Mouse (Mus musculus) liver, embryonic 14.5 days (tissue): ENCODE measurements around the gene Dapk1. TPM values are rescaled to one million over a fixed set of nuclear protein-coding genes. Genes with fewer than 3 reads are reported as not detected.

Experiments
- ATAC-seq: fragments of 200-750 bp; cut with Nextera tagmentation; 2 replicates; pipeline ENCODE4 v1.8.0; 2017; ENCODE audit warnings: moderate number of reproducible peaks, mild to moderate bottlenecking, moderate library complexity; ENCODE audit not compliant: insufficient read depth
- DNase-seq, 3 experiments: peaks; one replicate each; pipeline ENCODE4 v3.0.0-alpha.2; 2012 to 2013; ENCODE audit warnings: low read depth in 3 of 3, low spot score in 3 of 3
- H3K27ac ChIP-seq: fragments of 300-500 bp; sonication (generic); 2 replicates; pipeline ENCODE4 v1.5.1; 2014; ENCODE audit warnings: moderate library complexity, mild to moderate bottlenecking, control low read depth, inconsistent platforms
- H3K27me3 ChIP-seq: fragments of 300-500 bp; sonication (generic); 2 replicates; pipeline ENCODE4 v1.6.1; 2014; ENCODE audit warnings: mild to moderate bottlenecking, low read length, moderate library complexity; ENCODE audit not compliant: control insufficient read depth, insufficient read depth
- H3K36me3 ChIP-seq: fragments of 300-500 bp; sonication (generic); replicated peaks from 2 replicates; pipeline ENCODE4 v1.6.1; 2014; ENCODE audit warnings: low read depth; ENCODE audit not compliant: control insufficient read depth, insufficient read depth
- H3K4me1 ChIP-seq, 2 experiments: fragments of 200-500 bp in 1 of 2; fragments of 300-500 bp in 1 of 2; sonication (generic) in 1 of 2; replicated peaks; 2 replicates each; pipeline ENCODE4 v1.6.1; 2012 to 2014; ENCODE audit warnings: antibody characterized with exemption in 1 of 2, inconsistent platforms in 1 of 2, low read length in 1 of 2; ENCODE audit not compliant: control insufficient read depth in 2 of 2, insufficient read depth in 2 of 2
- H3K4me2 ChIP-seq: fragments of 300-500 bp; sonication (generic); 2 replicates; pipeline ENCODE4 v1.6.1; 2014; ENCODE audit warnings: low read depth, mild to moderate bottlenecking, control low read depth, moderate library complexity
- H3K4me3 ChIP-seq, 2 experiments: fragments of 200-500 bp in 1 of 2; fragments of 300-500 bp in 1 of 2; sonication (generic) in 1 of 2; 2 replicates each; pipeline ENCODE4 v1.5.1; 2012 to 2014; ENCODE audit warnings: low read depth in 2 of 2, low read length in 2 of 2, mild to moderate bottlenecking in 2 of 2, control low read depth in 1 of 2, inconsistent platforms in 1 of 2, moderate library complexity in 1 of 2; ENCODE audit not compliant: insufficient read depth in 1 of 2
- H3K9ac ChIP-seq: fragments of 300-500 bp; sonication (generic); replicated peaks from 2 replicates; pipeline ENCODE4 v1.6.1; 2014; ENCODE audit warnings: mild to moderate bottlenecking, control low read depth, moderate library complexity
- H3K9me3 ChIP-seq: fragments of 300-500 bp; sonication (generic); 2 replicates; pipeline ENCODE4 v1.6.1; 2016; ENCODE audit warnings: low read length, mixed read lengths; ENCODE audit not compliant: control insufficient read depth
- CTCF ChIP-seq: IDR thresholded peaks from 2 replicates; pipeline ENCODE4 v1.5.1; 2016; ENCODE audit warnings: antibody characterized with exemption, low read depth, control low read depth
- EP300 ChIP-seq: IDR thresholded peaks from 2 replicates; pipeline ENCODE4 v1.6.1; 2016; ENCODE audit warnings: antibody characterized with exemption, low read depth
- WGBS: fragments of 180-500 bp; shearing (Covaris S2); extraction: QIAGEN DNeasy Blood & Tissue Kit; methylation state at CpG from one replicate; pipeline ENCODE4 v1.1.7; 2014; ENCODE audit not compliant: insufficient replicate concordance; 5-methylcytosine and 5-hydroxymethylcytosine counted together
- polyA plus RNA-seq, 2 experiments: library from polyadenylated mRNA; depleted of rRNA in 1 of 2; stranded (reverse) in 1 of 2; unstranded in 1 of 2; fragments of >200 nt; fragmentation: Nextera tagmentation in 1 of 2; extraction: Ambion mirVana in 1 of 2; gene quantifications; 2 replicates each; pipeline versions ENCODE4 v1.2.1 to v1.2.3; 2012 to 2014

The Dapk1 gene
- polyA plus RNA-seq, 2 experiments = 4.8 to 7.1 TPM

GRCm38 (mm10) chr13:60716107-60716506, 114.4 kb downstream of the Dapk1 start:
- no peak overlapping the region for H3K27ac ChIP-seq
- H3K36me3 ChIP-seq = no peaks in the 10 kb centered on the region
- no peaks in the 10 kb centered on the region for H3K9me3 ChIP-seq
- TF ChIP-seq CTCF (no peak), EP300 (no peak)
- ATAC-seq = no peak
- H3K27me3 ChIP-seq = no peaks in the 10 kb centered on the region
- DNase-seq = no peak
- H3K9ac ChIP-seq = no peak overlapping the region
- no peak overlapping the region for H3K4me3 ChIP-seq
- H3K4me2 ChIP-seq = no peak overlapping the region
- no peaks in the 10 kb centered on the region for H3K4me1 ChIP-seq
- WGBS = 58% methylated on average over 3 of the region's 3 CpGs

- Histone ChIP-seq H3K27ac (no peak overlapping the region), H3K4me3 (no peak overlapping the region), H3K36me3 (no peaks in the 10 kb centered on the region), H3K4me2 (no peak overlapping the region), H3K27me3 (no peaks in the 10 kb centered on the region), H3K4me1 (no peaks in the 10 kb centered on the region), H3K9ac (no peak overlapping the region), H3K9me3 (no peaks in the 10 kb centered on the region)
- 70% methylated on average over 10 of the region's 10 CpGs for WGBS
- no peak for ATAC-seq
- no peak for TF ChIP-seq CTCF
- TF ChIP-seq EP300 = no peak
- no peak for DNase-seq
These were observed 115.7 kb downstream of the Dapk1 start for GRCm38 (mm10) chr13:60717421-60717820.

GRCm38 (mm10) chr13:60719581-60719980, 117.8 kb downstream of the Dapk1 start:
- H3K27ac ChIP-seq = no peak overlapping the region
- H3K9me3 ChIP-seq = no peaks in the 10 kb centered on the region
- H3K4me2 ChIP-seq = no peak overlapping the region
- 77% methylated on average over 10 of the region's 10 CpGs for WGBS
- no peaks in the 10 kb centered on the region for H3K4me1 ChIP-seq
- H3K36me3 ChIP-seq = no peaks in the 10 kb centered on the region
- TF ChIP-seq CTCF = no peak
- no peak for TF ChIP-seq EP300
- no peak overlapping the region for H3K9ac ChIP-seq
- H3K27me3 ChIP-seq = no peaks in the 10 kb centered on the region
- ATAC-seq (no peak), DNase-seq (no peak)
- H3K4me3 ChIP-seq = no peak overlapping the region

- DNase-seq (no peak), ATAC-seq (no peak)
- H3K27ac ChIP-seq = no peak overlapping the region
- 69% methylated on average over 8 of the region's 8 CpGs for WGBS
- H3K4me1 ChIP-seq = no peaks in the 10 kb centered on the region
- no peaks in the 10 kb centered on the region for H3K9me3 ChIP-seq
- no peak overlapping the region for H3K4me2 ChIP-seq
- H3K27me3 ChIP-seq = no peaks in the 10 kb centered on the region
- no peak overlapping the region for H3K9ac ChIP-seq
- TF ChIP-seq EP300 = no peak
- TF ChIP-seq CTCF = no peak
- H3K4me3 ChIP-seq = no peak overlapping the region
- H3K36me3 ChIP-seq = no peaks in the 10 kb centered on the region
These were observed 121.0 kb downstream of the Dapk1 start for GRCm38 (mm10) chr13:60722763-60723162.

- 72% methylated on average over 9 of the region's 9 CpGs for WGBS
- DNase-seq (no peak), ATAC-seq (no peak)
These were observed 126.7 kb downstream of the Dapk1 start for GRCm38 (mm10) chr13:60728276-60729054.

More at GRCm38 (mm10) chr13:60728276-60729054, 126.7 kb downstream of the Dapk1 start:
- TF ChIP-seq CTCF (no peak), EP300 (no peak)
- Histone ChIP-seq H3K27ac (no peak overlapping the region), H3K4me1 (no peaks in the 10 kb centered on the region), H3K27me3 (no peaks in the 10 kb centered on the region), H3K4me3 (no peak overlapping the region), H3K4me2 (no peak overlapping the region), H3K9me3 (no peaks in the 10 kb centered on the region), H3K36me3 (no peaks in the 10 kb centered on the region), H3K9ac (no peak overlapping the region)
